In the genomic region with DNA sequence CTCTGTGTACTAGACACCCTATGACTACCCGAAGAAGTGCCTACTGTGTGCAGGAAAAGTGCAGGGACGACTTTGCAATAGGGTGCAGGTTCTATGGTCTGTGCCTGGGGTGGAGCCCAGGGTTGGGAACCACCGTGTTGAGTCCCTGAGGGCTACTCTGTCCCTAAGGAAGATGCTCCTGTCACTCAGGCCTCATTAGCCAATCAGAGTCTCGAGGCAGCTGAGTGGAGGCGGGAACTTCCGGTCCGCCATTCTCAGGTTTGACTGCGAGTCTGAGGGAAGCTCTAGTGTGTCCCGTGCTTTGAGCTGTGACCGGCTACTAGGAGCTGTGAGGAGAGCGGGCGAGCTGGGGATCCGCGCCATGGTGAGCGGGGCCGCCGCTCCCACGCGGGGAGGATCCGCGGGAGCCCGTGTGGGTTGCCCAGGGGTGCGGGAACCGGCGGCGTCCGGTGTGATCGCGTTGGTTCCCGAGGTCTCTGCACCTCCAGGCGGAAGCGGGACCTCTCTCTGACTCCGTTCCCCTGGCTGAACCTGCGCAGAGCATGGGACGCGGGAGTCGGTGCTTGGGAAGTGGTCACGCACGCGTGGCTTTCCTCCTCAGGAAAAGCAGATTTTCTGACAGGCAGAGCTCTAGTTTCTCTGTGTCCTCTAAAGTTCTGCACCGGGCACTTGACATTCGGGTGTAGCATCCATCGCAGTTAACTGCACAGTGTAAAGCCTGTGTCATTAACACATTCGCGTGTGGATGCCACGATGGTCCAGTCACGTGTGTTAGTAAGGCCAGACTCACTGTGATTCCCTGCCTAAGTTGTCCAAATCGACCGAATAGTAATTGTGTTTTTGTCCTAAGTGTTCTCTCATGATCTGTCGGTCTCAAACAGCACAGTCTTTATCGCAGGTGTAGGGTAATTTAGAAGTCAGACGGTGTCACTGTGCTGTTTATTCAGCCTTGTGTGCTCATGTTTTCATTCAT, we compare ENCODE assay signal across 8 mouse cellular contexts. TPM values are rescaled to one million over a fixed set of nuclear protein-coding genes. Genes with fewer than 3 reads are reported as not detected.
DNase-seq lines count a peak whose midpoint lies in the region; TF ChIP-seq lines count a peak whose summit lies in the region.
"Not testable (repeated sequence)": the region's sequence is repeated elsewhere in the genome, so short reads cannot be mapped to it uniquely, and the experiment has no call there.

A gene (plus strand): TSS at position 257 of the 973 bp plus-strand sequence.

- intact Hi-C loops in left cerebral cortex, adult 2 months (cut with DNase I), result loop anchor here (5.0 to 10.0 kb wide), 2 partner anchors 708 to 976 kb away; a partner anchor contains a TSS

- H3K27ac ChIP-seq in cortical plate, adult 2 months (ENCODE audit: insufficient read depth, low read length); macrophage: not testable (repeated sequence)
- peak within 1 kb of the TSS; percentile 77 for H3K27ac ChIP-seq in left cerebral cortex, adult 2 months

- peak within 1 kb of the TSS; percentile 32 for H3K4me3 ChIP-seq in cortical plate, adult 2 months (ENCODE audit: insufficient read depth, low read length)
- peak within 1 kb of the TSS; percentile 51 for H3K4me3 ChIP-seq in left cerebral cortex, adult 2 months
- peak within 1 kb of the TSS; percentile 39 for H3K4me3 ChIP-seq in macrophage (ENCODE audit: inconsistent target)

- TF ChIP-seq POLR2A in cortical plate, adult 2 months (IDR thresholded peaks at IDR 0.05; ENCODE audit: extremely low read depth, insufficient read depth, low read length), result peak; percentile 68

- peak; percentile 92 for DNase-seq in adipocyte (ENCODE audit: low spot score)
- DNase-seq in gastrocnemius, adult 8-10 months (ENCODE audit: low spot score in 2 of 2), result peak; percentile 71 to 75
- DNase-seq in hindlimb bud, embryonic 11.5 days (ENCODE audit: extremely low spot score, low read depth, low spot score), result peak; percentile 80
- peak; percentile 85 for DNase-seq in left cerebral cortex, adult 2 months (ENCODE audit: extremely low spot score in 1 of 2, low spot score in 2 of 2)
- peak; percentile 87 for DNase-seq in retina, postnatal 7 days (ENCODE audit: low read depth, low spot score)
- DNase-seq in urinary bladder, adult 18-20 months (ENCODE audit: low spot score in 2 of 2), result peak; percentile 76 to 80

- H3K79me2 ChIP-seq in macrophage (ENCODE audit: inconsistent target), result peaks cover 48% of the 10 kb centered on the region

- not testable (repeated sequence) for TF ChIP-seq CTCF in cortical plate, adult 2 months (IDR thresholded peaks at IDR 0.05; ENCODE audit: extremely low read depth, insufficient read depth, low read length); left cerebral cortex, adult 2 months (IDR thresholded peaks at IDR 0.05)

- whole genome bisulfite sequencing in macrophage (ENCODE audit: missing documents), result 1% methylated on average over 22 of the region's 52 CpGs

- not testable (repeated sequence) for H3K4me1 ChIP-seq in cortical plate, adult 2 months (ENCODE audit: control insufficient read depth, insufficient read depth, low read length)

- H3K36me3 ChIP-seq in macrophage (ENCODE audit: inconsistent target), result not testable (repeated sequence)

RNA-seq across cellular contexts. Expression of the gene that starts here (rescaled TPM):
- 3.1 and 3.3 TPM in 2 replicates for polyA plus RNA-seq in cortical plate, adult 2 months (2012; rRNA removed)
- total RNA-seq in gastrocnemius, adult 8-10 months (2022), result 1 to 10 TPM; 1.3 to 2.1 (median 1.5) TPM
- 1 to 10 TPM; 4.3 to 5.0 TPM for total RNA-seq in left cerebral cortex, adult 2 months (2021)
- 1 to 10 TPM in 25 of 26 experiments, not detected in 1; 1.1 to 6.5 (median 2.4) TPM for total RNA-seq in macrophage (2018; cell fraction: chromatin; rRNA removed)
- total RNA-seq in macrophage (2018; cell fraction: cytosol; rRNA removed), result 1 to 10 TPM in 19 of 26 experiments, under 1 TPM in 7; 0.62 to 3.2 (median 1.9) TPM
- total RNA-seq in macrophage (2018; cell fraction: nucleus; rRNA removed), result 1 to 10 TPM in 21 of 26 experiments, under 1 TPM in 2, not detected in 3; 0.82 to 7.4 (median 2.0) TPM
- polyA plus RNA-seq in macrophage (2018), result 2.2 to 2.9 TPM (median 2.6 TPM) in 3 replicates
